In genomic region chr16:42172476-42172875, GRCm38 (mm10) we compare ENCODE assay signal across 10 mouse cellular contexts.
DNase-seq lines count a peak whose midpoint lies in the region; ATAC-seq and TF ChIP-seq lines count a peak whose summit lies in the region.
"Had no signal": no experiment of that assay in that cellular context is flagged by ENCODE, and none has a peak within 500 bp of the region (broad histone marks: within the 10 kb centered on the region; RNA-seq: fewer than 3 reads in every experiment).

No protein-coding gene starts in this region.

- WGBS in heart, adult 2 months: 32% methylated on average over 11 of the region's 11 CpGs
- 33% methylated on average over 11 of the region's 11 CpGs for WGBS in heart, embryonic 10.5 days
- 23% methylated on average over 11 of the region's 11 CpGs for WGBS in midbrain, embryonic 13.5 days

- TF ChIP-seq POLR2A in heart, adult 2 months (IDR thresholded peaks at IDR 0.05; ENCODE audit: insufficient read depth, low read depth, low read length): no peak

- no peaks in the 10 kb centered on the region for H3K36me3 ChIP-seq in heart, adult 2 months (ENCODE audit: control insufficient read depth, insufficient read depth, low read length)
- no peaks in the 10 kb centered on the region for H3K36me3 ChIP-seq in heart, embryonic 10.5 days
- no peaks in the 10 kb centered on the region for H3K36me3 ChIP-seq in midbrain, embryonic 13.5 days
- no peaks in the 10 kb centered on the region for H3K36me3 ChIP-seq in splenic B cell, adult 2 months (ENCODE audit: control insufficient read depth, insufficient read depth, low read length, poor library complexity, severe bottlenecking)
- H3K36me3 ChIP-seq: G1E had no signal

- no peaks in the 10 kb centered on the region for H3K79me2 ChIP-seq in heart, adult 2 months (replicated peaks; ENCODE audit: control insufficient read depth, insufficient read depth, low read length)

- no peak for TF ChIP-seq EP300 in heart, adult 2 months (IDR thresholded peaks at IDR 0.05; ENCODE audit: insufficient read depth, low read depth, low read length)

- intact Hi-C loops in heart, adult 2 months (cut with DNase I): loop anchor here (5.0 kb wide), 1 partner anchor 610 kb away; no protein-coding TSS in a partner anchor

- H3K9me3 ChIP-seq in heart, embryonic 10.5 days: no peaks in the 10 kb centered on the region
- H3K9me3 ChIP-seq in midbrain, embryonic 13.5 days: no peaks in the 10 kb centered on the region

- peak; percentile 35 to 70 for DNase-seq in heart, adult 2 months
- DNase-seq in heart, embryonic 10.5 days (ENCODE audit: low spot score): no peak
- DNase-seq in adrenal gland, adult 2 months: peak; percentile 65
- DNase-seq in embryo, embryonic 10 days (ENCODE audit: low spot score): peak; percentile 88
- DNase-seq in gastrocnemius, postnatal 4 days (ENCODE audit: low spot score in 2 of 2): peak; percentile 51 to 80
- DNase-seq in left cerebral cortex, adult 18-20 months (ENCODE audit: low spot score in 2 of 2): peak; percentile 87 to 95
- peak; percentile 66 for DNase-seq in splenic B cell, adult 2 months (ENCODE audit: low read depth, low spot score)

- H3K9ac ChIP-seq in heart, adult 2 months (ENCODE audit: low read depth, low read length): no peak overlapping the region
- H3K9ac ChIP-seq in midbrain, embryonic 13.5 days (replicated peaks): no peak overlapping the region

- 0 out of 2 replicates have a peak, but pooled peaks have one; percentile 40 for ATAC-seq in midbrain, embryonic 13.5 days

- H3K4me3 ChIP-seq in heart, adult 2 months: no peak overlapping the region
- H3K4me3 ChIP-seq in heart, embryonic 10.5 days: no peak overlapping the region
- H3K4me3 ChIP-seq in midbrain, embryonic 13.5 days (replicated peaks): no peak overlapping the region
- H3K4me3 ChIP-seq: megakaryocyte, embryonic 14.5 days had no signal

- no peaks in the 10 kb centered on the region for H3K27me3 ChIP-seq in heart, adult 2 months (ENCODE audit: control insufficient read depth, insufficient read depth, low read length)
- no peaks in the 10 kb centered on the region for H3K27me3 ChIP-seq in heart, embryonic 10.5 days (ENCODE audit: insufficient read depth, poor library complexity, severe bottlenecking)
- H3K27me3 ChIP-seq in midbrain, embryonic 13.5 days: no peaks in the 10 kb centered on the region
- no peaks in the 10 kb centered on the region for H3K27me3 ChIP-seq in splenic B cell, adult 2 months (ENCODE audit: control insufficient read depth, insufficient read depth, low read length, poor library complexity, severe bottlenecking)
- H3K27me3 ChIP-seq: megakaryocyte, embryonic 14.5 days had no signal

- no peak overlapping the region for H3K27ac ChIP-seq in heart, adult 2 months
- H3K27ac ChIP-seq in heart, embryonic 10.5 days: no peak overlapping the region
- H3K27ac ChIP-seq in midbrain, embryonic 13.5 days: no peak overlapping the region

- H3K4me1 ChIP-seq in heart, adult 2 months (ENCODE audit: control insufficient read depth, insufficient read depth, low read length): no peaks in the 10 kb centered on the region
- H3K4me1 ChIP-seq in heart, embryonic 10.5 days: no peaks in the 10 kb centered on the region
- H3K4me1 ChIP-seq in midbrain, embryonic 13.5 days (replicated peaks): no peaks in the 10 kb centered on the region
- H3K4me1 ChIP-seq: megakaryocyte, embryonic 14.5 days had no signal

- H3K4me2 ChIP-seq in midbrain, embryonic 13.5 days (replicated peaks): no peak overlapping the region

- peak; percentile 89 for TF ChIP-seq CTCF in heart, adult 2 months (IDR thresholded peaks at IDR 0.05)
